Mouse (Mus musculus): ENCODE measurements around the gene Camk2d. TPM values are rescaled to one million over a fixed set of nuclear protein-coding genes. Genes with fewer than 3 reads are reported as not detected.
A peak's percentile ranks its signal among the peaks of the same experiment; 100 is the strongest.

The Camk2d gene
- polyA plus RNA-seq, 1 experiment from 2014 or later = 19.7 TPM

GRCm38 (mm10) chr3:126597596-126598328 is 1.7 kb downstream of the Camk2d start:
- Histone ChIP-seq H3K4me2 (replicated peaks) (peak overlapping the region; percentile 92), H3K4me3 (peak overlapping the region; percentile 82), H3K9me3 (0 out of 2 replicates have a peak, but pooled peaks cover 4% of the 10 kb centered on the region), H3K9ac (replicated peaks) (peak overlapping the region; percentile 74), H3K4me1 (peaks cover 5% of the 10 kb centered on the region; the same call in 1 of the 2 replicates), H3K27me3 (no peaks in the 10 kb centered on the region), H3K36me3 (no peaks in the 10 kb centered on the region), H3K27ac (replicated peaks) (peak overlapping the region; percentile 92)
- WGBS = under 1% methylated on average over 29 of the region's 29 CpGs
- peak; percentile 1; the same call in 1 of the 2 replicates for ATAC-seq (ENCODE audit: low FRiP score, low read depth)

- H3K36me3 ChIP-seq = no peaks in the 10 kb centered on the region
- no peak overlapping the region for H3K27ac ChIP-seq (replicated peaks)
- 4% methylated on average over 5 of the region's 5 CpGs for WGBS
- H3K27me3 ChIP-seq = no peaks in the 10 kb centered on the region
- H3K9me3 ChIP-seq = 0 out of 2 replicates have a peak, but pooled peaks cover 4% of the 10 kb centered on the region
- peak overlapping the region; percentile 74 for H3K9ac ChIP-seq (replicated peaks)
- no peak for ATAC-seq (ENCODE audit: low FRiP score, low read depth)
- peaks cover 5% of the 10 kb centered on the region; the same call in 1 of the 2 replicates for H3K4me1 ChIP-seq
- peak overlapping the region; percentile 92 for H3K4me2 ChIP-seq (replicated peaks)
- peak overlapping the region; percentile 82 for H3K4me3 ChIP-seq
Measured at GRCm38 (mm10) chr3:126598329-126598676, 2.2 kb downstream of the Camk2d start.

GRCm38 (mm10) chr3:126598881-126599280 is 2.8 kb downstream of the Camk2d start:
- 56% methylated on average over 3 of the region's 3 CpGs for WGBS
- ATAC-seq (ENCODE audit: low FRiP score, low read depth) = no peak
- H3K9ac ChIP-seq (replicated peaks) = no peak overlapping the region

GRCm38 (mm10) chr3:126599335-126599734 is 3.2 kb downstream of the Camk2d start:
- Histone ChIP-seq H3K9me3 (0 out of 2 replicates have a peak, but pooled peaks cover 4% of the 10 kb centered on the region), H3K36me3 (no peaks in the 10 kb centered on the region), H3K27ac (replicated peaks) (no peak overlapping the region), H3K4me1 (peaks cover 5% of the 10 kb centered on the region; the same call in 1 of the 2 replicates), H3K4me2 (replicated peaks) (no peak overlapping the region), H3K9ac (replicated peaks) (no peak overlapping the region), H3K27me3 (no peaks in the 10 kb centered on the region), H3K4me3 (no peak overlapping the region)
- WGBS = 80% methylated on average over 2 of the region's 2 CpGs
- no peak for ATAC-seq (ENCODE audit: low FRiP score, low read depth)

More at GRCm38 (mm10) chr3:126598881-126599280, 2.8 kb downstream of the Camk2d start:
- peaks cover 5% of the 10 kb centered on the region; the same call in 1 of the 2 replicates for H3K4me1 ChIP-seq
- 0 out of 2 replicates have a peak, but pooled peaks cover 4% of the 10 kb centered on the region for H3K9me3 ChIP-seq
- no peak overlapping the region for H3K27ac ChIP-seq (replicated peaks)
- H3K36me3 ChIP-seq = no peaks in the 10 kb centered on the region
- peak overlapping the region; percentile 92 for H3K4me2 ChIP-seq (replicated peaks)
- H3K27me3 ChIP-seq = no peaks in the 10 kb centered on the region
- H3K4me3 ChIP-seq = no peak overlapping the region

- Histone ChIP-seq H3K4me2 (replicated peaks) (no peak overlapping the region), H3K9me3 (0 out of 2 replicates have a peak, but pooled peaks cover 4% of the 10 kb centered on the region), H3K4me1 (peaks cover 5% of the 10 kb centered on the region; the same call in 1 of the 2 replicates), H3K9ac (replicated peaks) (no peak overlapping the region), H3K36me3 (no peaks in the 10 kb centered on the region), H3K27ac (replicated peaks) (no peak overlapping the region), H3K27me3 (no peaks in the 10 kb centered on the region), H3K4me3 (no peak overlapping the region)
- ATAC-seq (ENCODE audit: low FRiP score, low read depth) = no peak
- 56% methylated on average over 10 of the region's 10 CpGs for WGBS
Measured at GRCm38 (mm10) chr3:126599936-126600335, 3.8 kb downstream of the Camk2d start.

- Histone ChIP-seq H3K4me3 (no peak overlapping the region), H3K9me3 (0 out of 2 replicates have a peak, but pooled peaks cover 4% of the 10 kb centered on the region), H3K9ac (replicated peaks) (no peak overlapping the region), H3K36me3 (no peaks in the 10 kb centered on the region), H3K4me1 (peaks cover 5% of the 10 kb centered on the region; the same call in 1 of the 2 replicates), H3K27me3 (no peaks in the 10 kb centered on the region), H3K4me2 (replicated peaks) (no peak overlapping the region), H3K27ac (replicated peaks) (no peak overlapping the region)
- WGBS = 80% methylated on average over 11 of the region's 11 CpGs
- no peak for ATAC-seq (ENCODE audit: low FRiP score, low read depth)
Measured at GRCm38 (mm10) chr3:126602772-126603171, 6.7 kb downstream of the Camk2d start.

GRCm38 (mm10) chr3:126604656-126605434 is 8.7 kb downstream of the Camk2d start:
- Histone ChIP-seq H3K9me3 (0 out of 2 replicates have a peak, but pooled peaks cover 4% of the 10 kb centered on the region), H3K36me3 (no peaks in the 10 kb centered on the region), H3K4me2 (replicated peaks) (no peak overlapping the region), H3K27ac (replicated peaks) (no peak overlapping the region), H3K4me1 (no peaks in the 10 kb centered on the region), H3K9ac (replicated peaks) (no peak overlapping the region), H3K4me3 (no peak overlapping the region), H3K27me3 (no peaks in the 10 kb centered on the region)
- WGBS = 87% methylated on average over 9 of the region's 9 CpGs
- ATAC-seq (ENCODE audit: low FRiP score, low read depth) = no peak

GRCm38 (mm10) chr3:126609310-126609709 is 13.2 kb downstream of the Camk2d start:
- Histone ChIP-seq H3K4me2 (replicated peaks) (no peak overlapping the region), H3K4me3 (no peak overlapping the region), H3K9ac (replicated peaks) (no peak overlapping the region), H3K27ac (replicated peaks) (no peak overlapping the region), H3K4me1 (0 out of 2 replicates have a peak, but pooled peaks cover 5% of the 10 kb centered on the region), H3K36me3 (no peaks in the 10 kb centered on the region), H3K9me3 (no peaks in the 10 kb centered on the region), H3K27me3 (no peaks in the 10 kb centered on the region)
- no peak for ATAC-seq (ENCODE audit: low FRiP score, low read depth)
- 75% methylated on average over 5 of the region's 5 CpGs for WGBS

- Histone ChIP-seq H3K4me3 (no peak overlapping the region), H3K9ac (replicated peaks) (no peak overlapping the region), H3K9me3 (no peaks in the 10 kb centered on the region), H3K36me3 (no peaks in the 10 kb centered on the region), H3K4me2 (replicated peaks) (no peak overlapping the region), H3K4me1 (0 out of 2 replicates have a peak, but pooled peaks cover 5% of the 10 kb centered on the region), H3K27ac (replicated peaks) (no peak overlapping the region), H3K27me3 (no peaks in the 10 kb centered on the region)
- peak; percentile 50; the same call in 1 of the 2 replicates for ATAC-seq (ENCODE audit: low FRiP score, low read depth)
- WGBS = 68% methylated on average over 14 of the region's 14 CpGs
Measured at GRCm38 (mm10) chr3:126609795-126610451, 13.8 kb downstream of the Camk2d start.

- ATAC-seq (ENCODE audit: low FRiP score, low read depth) = no peak
Measured at GRCm38 (mm10) chr3:126611624-126612023, 15.5 kb downstream of the Camk2d start.

GRCm38 (mm10) chr3:126612748-126613509 is 16.8 kb downstream of the Camk2d start:
- no peak overlapping the region for H3K9ac ChIP-seq (replicated peaks)
- H3K27me3 ChIP-seq = no peaks in the 10 kb centered on the region
- ATAC-seq (ENCODE audit: low FRiP score, low read depth) = no peak
- H3K4me1 ChIP-seq = 0 out of 2 replicates have a peak, but pooled peaks cover 5% of the 10 kb centered on the region
- no peaks in the 10 kb centered on the region for H3K9me3 ChIP-seq
- H3K36me3 ChIP-seq = no peaks in the 10 kb centered on the region
- H3K27ac ChIP-seq (replicated peaks) = no peak overlapping the region
- H3K4me2 ChIP-seq (replicated peaks) = no peak overlapping the region
- no peak overlapping the region for H3K4me3 ChIP-seq
- WGBS = 28% methylated on average over 4 of the region's 4 CpGs

More at GRCm38 (mm10) chr3:126611624-126612023, 15.5 kb downstream of the Camk2d start:
- no peak overlapping the region for H3K27ac ChIP-seq (replicated peaks)
- no peak overlapping the region for H3K4me3 ChIP-seq
- no peak overlapping the region for H3K9ac ChIP-seq (replicated peaks)
- WGBS = 26% methylated on average over 7 of the region's 7 CpGs
- H3K9me3 ChIP-seq = no peaks in the 10 kb centered on the region
- no peaks in the 10 kb centered on the region for H3K36me3 ChIP-seq
- no peaks in the 10 kb centered on the region for H3K27me3 ChIP-seq
- H3K4me1 ChIP-seq = 0 out of 2 replicates have a peak, but pooled peaks cover 5% of the 10 kb centered on the region
- H3K4me2 ChIP-seq (replicated peaks) = no peak overlapping the region
